Comparison of ENCODE assay signal across 25 mouse cellular contexts in the genomic region with DNA sequence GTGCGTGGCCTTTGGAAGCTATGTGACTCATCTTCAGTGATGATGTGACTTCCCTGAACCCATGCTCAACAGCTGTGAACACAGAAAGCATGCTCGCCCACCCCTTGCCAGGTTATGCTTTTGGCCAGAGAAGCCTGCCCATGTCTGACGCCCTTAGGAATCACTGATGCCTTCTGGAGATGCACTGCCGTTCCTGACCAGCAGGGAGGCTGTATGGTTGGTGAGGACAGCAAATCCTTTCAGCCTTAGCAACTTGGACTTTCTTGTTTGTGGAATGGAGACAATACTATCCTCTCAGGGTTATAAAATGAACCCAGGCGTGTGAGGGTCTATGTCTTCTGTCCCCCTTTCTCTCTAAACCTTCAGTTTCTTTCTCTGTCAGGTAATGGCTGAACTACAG. TPM values are rescaled to one million over a fixed set of nuclear protein-coding genes. Genes with fewer than 3 reads are reported as not detected.
DNase-seq lines count a peak whose midpoint lies in the region; ATAC-seq and TF ChIP-seq lines count a peak whose summit lies in the region.
"Had no signal": no experiment of that assay in that cellular context is flagged by ENCODE, and none has a peak within 500 bp of the region (broad histone marks: within the 10 kb centered on the region; RNA-seq: fewer than 3 reads in every experiment).

No protein-coding gene starts in this region.

- TF ChIP-seq CTCF in lung, postnatal 0 days (IDR thresholded peaks at IDR 0.05), result peak; percentile 46
- peak; percentile 31 for TF ChIP-seq CTCF in cortical plate, adult 2 months (IDR thresholded peaks at IDR 0.05; ENCODE audit: extremely low read depth, insufficient read depth, low read length)

- H3K27ac ChIP-seq in lung, postnatal 0 days (ENCODE audit: low read length), result no peak overlapping the region
- no peak overlapping the region for H3K27ac ChIP-seq in cortical plate, adult 2 months (ENCODE audit: insufficient read depth, low read length)
- H3K27ac ChIP-seq: embryonic facial prominence, embryonic 10.5 days; gastrocnemius, adult 2 months; intestine, embryonic 15.5 days; limb, embryonic 13.5 days; midbrain, embryonic 12.5 days had no signal

- H3K36me3 ChIP-seq in lung, postnatal 0 days (ENCODE audit: insufficient read depth, low read length), result no peaks in the 10 kb centered on the region
- H3K36me3 ChIP-seq: embryonic facial prominence, embryonic 10.5 days; intestine, embryonic 15.5 days; limb, embryonic 13.5 days; midbrain, embryonic 12.5 days had no signal

- no peaks in the 10 kb centered on the region for H3K4me1 ChIP-seq in lung, postnatal 0 days (ENCODE audit: insufficient read depth, low read depth, low read length)
- no peaks in the 10 kb centered on the region for H3K4me1 ChIP-seq in cortical plate, adult 2 months (ENCODE audit: control insufficient read depth, insufficient read depth, low read length)
- H3K4me1 ChIP-seq: intestine, embryonic 15.5 days; limb, embryonic 13.5 days; midbrain, embryonic 12.5 days had no signal

- no peak for ATAC-seq in lung, postnatal 0 days
- ATAC-seq: forebrain, embryonic 16.5 days; intestine, embryonic 15.5 days had no signal

- no peak overlapping the region for H3K9ac ChIP-seq in lung, postnatal 0 days (replicated peaks; ENCODE audit: low read depth)
- H3K9ac ChIP-seq: intestine, embryonic 15.5 days; limb, embryonic 13.5 days; midbrain, embryonic 12.5 days had no signal

- H3K27me3 ChIP-seq in lung, postnatal 0 days (replicated peaks; ENCODE audit: insufficient read depth, low read length), result no peaks in the 10 kb centered on the region
- H3K27me3 ChIP-seq: intestine, embryonic 15.5 days; limb, embryonic 13.5 days; midbrain, embryonic 12.5 days had no signal

- H3K4me2 ChIP-seq in lung, postnatal 0 days (replicated peaks; ENCODE audit: low read depth, low read length), result no peak overlapping the region
- H3K4me2 ChIP-seq: intestine, embryonic 15.5 days; limb, embryonic 13.5 days; midbrain, embryonic 12.5 days had no signal

- no peak for TF ChIP-seq POLR2A in cortical plate, adult 2 months (IDR thresholded peaks at IDR 0.05; ENCODE audit: extremely low read depth, insufficient read depth, low read length)

- no peak for TF ChIP-seq EP300 in lung, postnatal 0 days (IDR thresholded peaks at IDR 0.05)

- intact Hi-C loops in heart, postnatal 36 days (cut with DNase I), result loop anchor here (10.0 kb wide), 1 partner anchor 668 kb away; no protein-coding TSS in a partner anchor

- H3K9me3 ChIP-seq in lung, postnatal 0 days (ENCODE audit: low read length), result no peaks in the 10 kb centered on the region
- H3K9me3 ChIP-seq: embryonic facial prominence, embryonic 10.5 days; intestine, embryonic 15.5 days; limb, embryonic 13.5 days; midbrain, embryonic 12.5 days had no signal

- 67% methylated on average over 5 of the region's 5 CpGs for WGBS in lung, postnatal 0 days

- DNase-seq in heart, adult 11 months, result peak; percentile 45
- no peak for DNase-seq in heart, postnatal 36 days
- no peak for DNase-seq in lung, postnatal 0 days (ENCODE audit: low spot score)
- DNase-seq in lung, postnatal 10 days, result no peak
- peak; percentile 23 for DNase-seq in ES-CJ7 (ENCODE audit: low read depth, low spot score)
- no peak for DNase-seq in right cerebral cortex, adult 2 months (ENCODE audit: low spot score in 2 of 2)
- DNase-seq in layer of hippocampus, postnatal 14 days (ENCODE audit: low spot score in 2 of 2), result no peak
- DNase-seq: cerebellum, adult 11 months; cerebellum, postnatal 36 days; gastrocnemius, adult 2 months; lung, postnatal 4 days; right cerebral cortex, postnatal 4 days; thymus, adult 18-20 months had no signal

- no peak overlapping the region for H3K4me3 ChIP-seq in lung, postnatal 0 days (ENCODE audit: low read depth, low read length)
- H3K4me3 ChIP-seq in cortical plate, adult 2 months (ENCODE audit: insufficient read depth, low read length), result no peak overlapping the region
- H3K4me3 ChIP-seq: embryonic facial prominence, embryonic 10.5 days; gastrocnemius, adult 2 months; intestine, embryonic 15.5 days; limb, embryonic 13.5 days; midbrain, embryonic 12.5 days; myocyte had no signal

RNA-seq across cellular contexts. Expression of gene 4930469K13Rik, which starts 48.6 kb away (rescaled TPM):
- not detected for total RNA-seq in heart, postnatal 36 days (2021)
- not detected in 2 replicates for polyA plus RNA-seq in lung, postnatal 0 days (2015; fragmentation: Nextera tagmentation; extraction: Ambion mirVana)
- polyA plus RNA-seq in cortical plate, adult 2 months (2012; rRNA removed), result not detected in 2 replicates
- total RNA-seq in layer of hippocampus, postnatal 14 days (2021), result not detected
- total RNA-seq: gastrocnemius, adult 2 months; heart, adult 8-10 months; neutrophil, adult 5-6 weeks had no signal
- polyA plus RNA-seq: embryonic facial prominence, embryonic 10.5 days; forebrain, embryonic 16.5 days; heart, embryonic 16.5 days; intestine, embryonic 15.5 days; kidney, embryonic 16.5 days; liver, embryonic 16.5 days; midbrain, embryonic 12.5 days; myocyte had no signal

Comparison
In these comparisons a context has a peak if more than half of its experiments do, and no peak if none do; other contexts are left out.
1. DNase-seq: peak in heart, adult 11 months (single experiment) and ES-CJ7 (single experiment); none in heart, postnatal 36 days (0 of 2), lung, postnatal 0 days (single experiment), lung, postnatal 10 days (single experiment), right cerebral cortex, adult 2 months (0 of 2) and layer of hippocampus, postnatal 14 days (0 of 2).